19 mouse cellular contexts compared by ENCODE assay signal in the genomic region with DNA sequence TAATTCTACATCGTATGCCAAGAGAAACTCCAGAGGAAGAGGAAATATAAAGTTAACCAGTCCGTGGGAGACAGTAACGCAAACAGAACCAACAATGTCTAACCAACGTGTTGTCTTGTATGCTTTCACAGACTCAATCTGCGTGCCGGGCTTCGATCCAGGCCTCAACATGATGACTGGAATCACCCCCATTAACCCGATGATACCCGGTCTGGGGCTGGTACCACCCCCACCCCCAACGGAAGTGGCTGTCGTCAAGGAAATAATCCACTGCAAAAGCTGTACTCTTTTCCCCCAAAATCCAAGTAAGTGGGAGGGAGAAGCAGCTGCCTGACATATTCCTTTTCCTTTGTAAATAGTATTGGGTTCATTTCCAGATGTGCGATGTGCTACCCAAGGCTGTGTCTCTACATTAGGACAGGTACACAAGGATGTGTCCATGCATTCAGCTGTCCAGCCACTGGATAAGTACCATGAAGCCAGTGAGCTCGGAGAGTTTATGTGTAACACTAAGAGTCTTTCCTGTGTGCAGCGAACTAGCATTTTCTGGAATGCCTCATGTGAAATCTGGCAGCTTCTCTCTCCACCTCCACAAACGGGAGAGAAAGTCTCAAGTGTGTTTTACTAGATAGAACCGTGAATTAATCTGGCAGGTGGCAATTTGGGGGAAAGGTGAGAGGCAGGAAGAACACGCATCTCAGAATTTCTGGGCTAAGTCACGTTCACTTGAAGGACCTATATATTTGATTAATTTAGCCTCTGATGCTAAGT.
DNase-seq lines count a peak whose midpoint lies in the region; ATAC-seq and TF ChIP-seq lines count a peak whose summit lies in the region.
"Had no signal": no experiment of that assay in that cellular context is flagged by ENCODE, and none has a peak within 500 bp of the region (broad histone marks: within the 10 kb centered on the region; RNA-seq: fewer than 3 reads in every experiment).

No protein-coding gene starts in this region.

- no peaks in the 10 kb centered on the region for H3K27me3 ChIP-seq in heart, embryonic 11.5 days (ENCODE audit: control insufficient read depth, insufficient read depth, low read length)
- H3K27me3 ChIP-seq: heart, embryonic 13.5 days; liver, embryonic 12.5 days; megakaryocyte, embryonic 14.5 days had no signal

- no peak for TF ChIP-seq CTCF in left cerebral cortex, adult 2 months (IDR thresholded peaks at IDR 0.05)

- no peaks in the 10 kb centered on the region for H3K36me3 ChIP-seq in heart, embryonic 11.5 days (ENCODE audit: control insufficient read depth, insufficient read depth, low read length)
- H3K36me3 ChIP-seq: heart, embryonic 13.5 days; liver, embryonic 12.5 days had no signal

- intact Hi-C loops in left cerebral cortex, adult 2 months (cut with DNase I): no loop called here

- no peak for ATAC-seq in heart, embryonic 11.5 days (replicated peaks; ENCODE audit: insufficient number of reproducible peaks, low FRiP score, low TSS enrichment)
- ATAC-seq: liver, embryonic 12.5 days had no signal

- H3K4me1 ChIP-seq in heart, embryonic 11.5 days (ENCODE audit: control insufficient read depth, insufficient read depth, low read length): peaks cover 31% of the 10 kb centered on the region

- H3K9me3 ChIP-seq in heart, embryonic 11.5 days (replicated peaks; ENCODE audit: control insufficient read depth, low read length): no peaks in the 10 kb centered on the region
- H3K9me3 ChIP-seq: heart, embryonic 13.5 days; liver, embryonic 12.5 days had no signal

- H3K4me3 ChIP-seq in heart, embryonic 11.5 days (ENCODE audit: low read depth, low read length): no peak overlapping the region
- H3K4me3 ChIP-seq in left cerebral cortex, adult 2 months: no peak overlapping the region
- H3K4me3 ChIP-seq: heart, embryonic 13.5 days; liver, embryonic 12.5 days; megakaryocyte, embryonic 14.5 days had no signal

- H3K4me2 ChIP-seq in heart, embryonic 11.5 days: no peak overlapping the region
- H3K4me2 ChIP-seq: heart, embryonic 13.5 days; liver, embryonic 12.5 days had no signal

- WGBS in heart, embryonic 11.5 days (ENCODE audit: insufficient replicate concordance): 78% methylated on average over 18 of the region's 18 CpGs

- H3K9ac ChIP-seq in heart, embryonic 11.5 days (ENCODE audit: low read depth, low read length): no peak overlapping the region
- H3K9ac ChIP-seq: liver, embryonic 12.5 days had no signal

- H3K27ac ChIP-seq in heart, embryonic 11.5 days (ENCODE audit: low read depth, low read length): no peak overlapping the region
- H3K27ac ChIP-seq in left cerebral cortex, adult 2 months: peak overlapping the region; percentile 30; the same call in 1 of the 2 replicates
- H3K27ac ChIP-seq: heart, embryonic 13.5 days; kidney, postnatal 0 days; liver, embryonic 12.5 days had no signal

- DNase-seq in heart, adult 11 months: peak; percentile 60
- DNase-seq in left cerebral cortex, adult 2 months (ENCODE audit: extremely low spot score in 1 of 2, low spot score in 2 of 2): no peak
- DNase-seq in left cerebral cortex, adult 8-10 months (ENCODE audit: low spot score in 2 of 2): no peak
- DNase-seq in right cerebral cortex, adult 2 months (ENCODE audit: low spot score in 2 of 2): peak; percentile 33 to 41
- DNase-seq in right cerebral cortex, postnatal 14 days: no peak
- DNase-seq in telencephalon, adult 2 months (ENCODE audit: low read depth, low spot score): peak; percentile 65
- no peak for DNase-seq in thymus, postnatal 10 days (ENCODE audit: low spot score in 2 of 2)
- DNase-seq: adrenal gland, adult 2 months; cerebellum, adult 9-11 months; embryo, embryonic 11 days; kidney, adult 18-20 months; lung, adult 2 months; spleen, adult 18-20 months; thymus, adult 2 months had no signal

Comparison
In these comparisons a context has a peak if more than half of its experiments do, and no peak if none do; other contexts are left out.
1. DNase-seq: peak in heart, adult 11 months (single experiment), right cerebral cortex, adult 2 months (2 of 2) and telencephalon, adult 2 months (single experiment); none in left cerebral cortex, adult 2 months (0 of 2), left cerebral cortex, adult 8-10 months (0 of 2), right cerebral cortex, postnatal 14 days (single experiment) and thymus, postnatal 10 days (0 of 2).